Mouse (Mus musculus): ENCODE data around the gene Rspry1. TPM values are rescaled to one million over a fixed set of nuclear protein-coding genes. Genes with fewer than 3 reads are reported as not detected.

The Rspry1 gene
- polyA plus RNA-seq, 1 experiment, result 11.5 TPM

DNA sequence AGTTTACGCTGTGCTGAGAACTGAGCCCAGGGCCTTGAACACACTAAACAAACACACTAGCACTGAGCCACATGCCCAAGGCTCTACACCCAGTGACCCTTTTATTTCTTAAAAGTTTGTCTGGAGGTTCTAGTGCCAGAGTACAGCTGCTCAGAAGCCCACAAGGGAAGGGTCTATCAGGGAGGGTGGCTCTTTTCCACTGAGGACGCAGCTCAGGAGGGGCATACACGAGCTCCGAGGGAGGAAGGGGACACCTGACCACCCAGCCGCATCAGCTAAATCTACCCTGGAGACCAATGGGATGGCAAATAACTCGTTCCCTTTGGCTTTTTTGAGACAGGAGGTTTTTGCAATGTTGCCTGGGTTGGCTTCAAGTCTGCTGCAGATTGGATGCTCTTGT lies 96.2 kb downstream of the Rspry1 start:
- no peaks in the 10 kb centered on the region for H3K4me1 ChIP-seq (ENCODE audit: control insufficient read depth, insufficient read depth, low read length)

DNA sequence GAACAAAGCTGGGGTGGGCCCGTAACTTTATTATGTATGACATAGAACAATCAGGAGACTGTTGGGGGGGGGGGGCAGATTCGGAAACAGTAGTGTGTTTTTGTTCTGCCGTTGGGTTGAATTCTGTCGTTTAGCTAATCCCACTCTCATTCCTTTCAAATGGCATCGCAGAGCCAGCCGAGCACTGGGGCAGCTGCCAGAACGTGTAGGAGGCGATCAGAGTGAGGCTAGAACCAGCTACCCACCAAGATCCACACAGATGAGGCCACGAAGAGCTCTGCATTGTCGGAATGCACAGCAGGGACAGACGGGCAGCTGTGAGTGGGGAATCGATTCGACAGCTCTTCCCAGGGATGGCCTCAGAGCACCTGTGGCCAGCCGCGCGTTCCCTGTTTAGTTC lies 97.6 kb downstream of the Rspry1 start:
- no peak overlapping the region for H3K27ac ChIP-seq (ENCODE audit: insufficient read depth, low read depth, low read length)
- no peak for DNase-seq
- 83% methylated on average over 16 of the region's 16 CpGs for WGBS

More for the DNA sequence above, 96.2 kb downstream of the Rspry1 start:
- Histone ChIP-seq H3K27ac (ENCODE audit: insufficient read depth, low read depth, low read length) (no peak overlapping the region), H3K36me3 (ENCODE audit: control insufficient read depth, insufficient read depth, low read length) (no peaks in the 10 kb centered on the region), H3K4me3 (ENCODE audit: insufficient read depth, low read depth, low read length) (no peak overlapping the region), H3K27me3 (replicated peaks; ENCODE audit: control insufficient read depth, insufficient read depth, low read length) (no peaks in the 10 kb centered on the region)
- TF ChIP-seq POLR2A (IDR thresholded peaks at IDR 0.05; ENCODE audit: low read depth, low read length) (no peak), CTCF (conservative IDR thresholded peaks at IDR 0.05; ENCODE audit: insufficient read depth, insufficient read length, low read depth, low read length) (no peak)
- no peak for DNase-seq
- 87% methylated on average over 6 of the region's 6 CpGs for WGBS

DNA sequence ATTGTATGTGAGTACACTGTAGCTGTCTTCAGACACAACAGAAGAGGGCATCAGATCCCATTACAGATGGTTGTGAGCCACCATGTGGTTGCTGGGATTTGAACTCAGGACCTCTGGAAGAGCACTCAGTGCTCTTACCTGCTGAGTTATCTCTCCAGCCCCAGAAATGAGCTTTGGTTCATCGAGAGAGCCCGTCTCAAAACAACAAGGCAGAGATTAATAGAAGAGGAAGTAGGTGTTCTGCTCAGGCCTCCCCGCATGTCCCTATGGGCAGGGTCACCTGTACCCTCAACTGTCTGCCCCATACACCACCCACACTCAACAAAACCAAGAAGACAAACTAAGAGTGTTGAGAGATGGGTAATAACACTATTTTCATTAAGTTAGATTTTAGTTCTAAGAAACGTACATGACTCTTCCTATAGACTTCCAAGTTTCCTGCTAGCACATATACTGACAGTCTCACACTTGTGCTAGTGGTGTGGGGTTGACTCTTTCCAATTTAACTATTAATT lies 98.7 kb downstream of the Rspry1 start:
- H3K36me3 ChIP-seq (ENCODE audit: control insufficient read depth, insufficient read depth, low read length), result no peaks in the 10 kb centered on the region
- no peaks in the 10 kb centered on the region; the same call in 1 of the 2 replicates for H3K4me1 ChIP-seq (ENCODE audit: control insufficient read depth, insufficient read depth, low read length)
- DNase-seq, result no peak
- no peaks in the 10 kb centered on the region for H3K27me3 ChIP-seq (replicated peaks; ENCODE audit: control insufficient read depth, insufficient read depth, low read length)
- 89% methylated on average over 4 of the region's 4 CpGs for WGBS
- H3K4me3 ChIP-seq (ENCODE audit: insufficient read depth, low read depth, low read length), result no peak overlapping the region
- H3K27ac ChIP-seq (ENCODE audit: insufficient read depth, low read depth, low read length), result no peak overlapping the region
- TF ChIP-seq CTCF (conservative IDR thresholded peaks at IDR 0.05; ENCODE audit: insufficient read depth, insufficient read length, low read depth, low read length) (no peak), POLR2A (IDR thresholded peaks at IDR 0.05; ENCODE audit: low read depth, low read length) (no peak)

More for the DNA sequence above, 97.6 kb downstream of the Rspry1 start:
- no peaks in the 10 kb centered on the region; the same call in 1 of the 2 replicates for H3K4me1 ChIP-seq (ENCODE audit: control insufficient read depth, insufficient read depth, low read length)
- TF ChIP-seq CTCF (conservative IDR thresholded peaks at IDR 0.05; ENCODE audit: insufficient read depth, insufficient read length, low read depth, low read length) (no peak), POLR2A (IDR thresholded peaks at IDR 0.05; ENCODE audit: low read depth, low read length) (no peak)
- H3K36me3 ChIP-seq (ENCODE audit: control insufficient read depth, insufficient read depth, low read length), result no peaks in the 10 kb centered on the region
- no peaks in the 10 kb centered on the region for H3K27me3 ChIP-seq (replicated peaks; ENCODE audit: control insufficient read depth, insufficient read depth, low read length)
- no peak overlapping the region for H3K4me3 ChIP-seq (ENCODE audit: insufficient read depth, low read depth, low read length)

DNA sequence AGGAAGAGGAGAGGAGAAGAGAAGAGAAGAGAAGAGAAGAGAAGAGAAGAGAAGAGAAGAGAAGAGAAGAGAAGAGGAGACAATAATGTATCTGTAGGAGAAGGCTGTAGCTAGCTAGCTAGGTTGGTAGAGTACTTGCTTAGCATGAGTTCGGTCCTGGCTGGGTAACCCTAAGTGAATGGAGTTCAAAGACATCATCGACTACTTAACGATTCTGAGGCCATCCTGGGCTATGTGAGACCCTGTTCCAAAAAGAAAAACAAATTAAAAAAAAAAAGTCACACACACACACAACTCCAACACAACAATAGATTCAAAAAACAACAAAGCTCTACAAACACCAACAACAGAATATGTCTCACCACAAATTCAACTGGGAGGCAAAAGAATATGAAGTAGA lies 100.4 kb downstream of the Rspry1 start:
- WGBS, result 54% methylated on average over 3 of the region's 3 CpGs
- Histone ChIP-seq H3K36me3 (ENCODE audit: control insufficient read depth, insufficient read depth, low read length) (no peaks in the 10 kb centered on the region), H3K4me3 (ENCODE audit: insufficient read depth, low read depth, low read length) (no peak overlapping the region), H3K27me3 (replicated peaks; ENCODE audit: control insufficient read depth, insufficient read depth, low read length) (no peaks in the 10 kb centered on the region), H3K27ac (ENCODE audit: insufficient read depth, low read depth, low read length) (no peak overlapping the region), H3K4me1 (ENCODE audit: control insufficient read depth, insufficient read depth, low read length) (peaks cover 5% of the 10 kb centered on the region)
- DNase-seq, result no peak
- TF ChIP-seq POLR2A (IDR thresholded peaks at IDR 0.05; ENCODE audit: low read depth, low read length) (no peak), CTCF (conservative IDR thresholded peaks at IDR 0.05; ENCODE audit: insufficient read depth, insufficient read length, low read depth, low read length) (no peak)

DNA sequence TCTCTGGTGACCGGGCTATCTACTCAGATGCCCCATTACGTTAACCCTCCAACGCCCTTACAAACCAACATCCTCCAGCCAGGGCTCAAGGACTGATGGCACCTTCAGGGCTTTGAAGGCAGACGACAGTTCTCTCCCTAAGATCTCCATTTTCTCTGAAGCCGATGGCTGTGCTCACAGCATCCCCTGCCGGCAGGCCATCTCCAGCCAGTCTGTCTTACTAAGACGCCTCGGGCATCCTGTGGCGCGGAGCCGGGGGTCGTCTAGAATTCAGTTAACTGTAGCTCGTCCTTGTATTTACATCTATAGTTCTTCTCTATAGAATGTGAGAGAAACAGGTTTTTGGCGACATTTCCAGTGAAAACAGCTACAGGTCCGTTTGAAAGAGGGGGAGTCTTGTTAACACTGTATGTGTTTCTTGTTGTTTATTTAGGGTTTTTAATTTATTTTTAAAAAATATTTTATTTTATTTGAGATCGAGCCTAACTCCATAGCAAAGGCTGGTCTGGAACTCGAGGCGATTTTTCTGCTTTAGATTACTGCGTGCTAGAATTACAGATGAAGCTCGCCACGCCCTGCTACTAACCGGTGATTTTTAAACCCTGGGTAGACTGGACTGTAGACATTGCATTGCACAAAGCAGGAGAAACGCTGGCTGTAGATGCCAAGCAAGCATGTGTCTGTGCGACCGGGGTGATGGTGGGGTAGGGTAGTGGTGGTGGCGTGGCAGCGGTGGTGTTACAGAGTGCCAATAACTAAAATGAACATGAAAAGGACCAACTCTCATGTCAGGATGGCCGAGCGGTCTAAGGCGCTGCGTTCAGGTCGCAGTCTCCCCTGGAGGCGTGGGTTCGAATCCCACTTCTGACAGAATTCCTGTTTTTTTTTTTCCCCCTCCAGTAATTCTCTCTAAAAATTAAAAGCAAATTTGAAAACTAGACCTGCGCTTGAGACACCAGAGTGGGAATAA lies 101.4 kb downstream of the Rspry1 start:
- WGBS, result under 1% methylated on average over 35 of the region's 35 CpGs
- Histone ChIP-seq H3K27me3 (replicated peaks; ENCODE audit: control insufficient read depth, insufficient read depth, low read length) (no peaks in the 10 kb centered on the region), H3K4me3 (ENCODE audit: insufficient read depth, low read depth, low read length) (peak overlapping the region; percentile 62), H3K36me3 (ENCODE audit: control insufficient read depth, insufficient read depth, low read length) (no peaks in the 10 kb centered on the region), H3K27ac (ENCODE audit: insufficient read depth, low read depth, low read length) (no peak overlapping the region), H3K4me1 (ENCODE audit: control insufficient read depth, insufficient read depth, low read length) (peaks cover 11% of the 10 kb centered on the region)
- DNase-seq, result peak; percentile 89
- TF ChIP-seq POLR2A (IDR thresholded peaks at IDR 0.05; ENCODE audit: low read depth, low read length) (no peak), CTCF (conservative IDR thresholded peaks at IDR 0.05; ENCODE audit: insufficient read depth, insufficient read length, low read depth, low read length) (peak; percentile 91)

DNA sequence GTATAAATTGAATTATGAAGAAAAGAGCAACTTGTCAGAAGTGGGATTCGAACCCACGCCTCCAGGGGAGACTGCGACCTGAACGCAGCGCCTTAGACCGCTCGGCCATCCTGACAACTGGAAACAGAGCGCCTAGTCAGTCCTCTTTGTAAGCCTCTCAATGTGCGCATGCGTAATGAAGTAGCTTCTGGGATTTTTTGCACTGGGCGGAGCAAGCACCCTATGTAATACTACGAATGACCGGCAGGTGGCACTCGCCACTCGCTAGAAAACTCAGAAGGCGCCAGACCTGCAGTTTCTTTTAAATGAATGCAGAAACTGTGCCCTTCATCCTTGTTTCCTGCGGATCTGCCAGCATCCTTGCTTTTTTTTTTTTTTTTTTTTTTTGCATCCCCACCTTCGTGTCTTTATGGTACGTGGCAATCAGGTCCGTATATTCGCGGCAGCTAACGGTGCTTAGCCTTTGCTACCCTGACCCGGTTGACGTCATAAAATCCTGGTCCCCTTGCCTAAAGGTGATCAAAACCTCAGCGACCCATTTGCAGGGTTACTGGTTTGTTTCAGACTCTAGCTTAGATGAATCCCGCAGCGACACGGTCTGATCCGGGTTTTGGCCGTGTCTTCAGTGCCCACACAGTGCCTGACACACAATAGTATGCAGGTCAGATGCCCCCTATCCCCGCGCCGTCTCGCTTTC lies 102.4 kb downstream of the Rspry1 start:
- no peak overlapping the region for H3K27ac ChIP-seq (ENCODE audit: insufficient read depth, low read depth, low read length)
- no peaks in the 10 kb centered on the region for H3K36me3 ChIP-seq (ENCODE audit: control insufficient read depth, insufficient read depth, low read length)
- 2% methylated on average over 35 of the region's 35 CpGs for WGBS
- no peaks in the 10 kb centered on the region for H3K27me3 ChIP-seq (replicated peaks; ENCODE audit: control insufficient read depth, insufficient read depth, low read length)
- H3K4me3 ChIP-seq (ENCODE audit: insufficient read depth, low read depth, low read length), result peak overlapping the region; percentile 27
- peaks cover 11% of the 10 kb centered on the region for H3K4me1 ChIP-seq (ENCODE audit: control insufficient read depth, insufficient read depth, low read length)
- TF ChIP-seq POLR2A (IDR thresholded peaks at IDR 0.05; ENCODE audit: low read depth, low read length) (no peak), CTCF (conservative IDR thresholded peaks at IDR 0.05; ENCODE audit: insufficient read depth, insufficient read length, low read depth, low read length) (peak; percentile 91)
- peak; percentile 98 for DNase-seq

DNA sequence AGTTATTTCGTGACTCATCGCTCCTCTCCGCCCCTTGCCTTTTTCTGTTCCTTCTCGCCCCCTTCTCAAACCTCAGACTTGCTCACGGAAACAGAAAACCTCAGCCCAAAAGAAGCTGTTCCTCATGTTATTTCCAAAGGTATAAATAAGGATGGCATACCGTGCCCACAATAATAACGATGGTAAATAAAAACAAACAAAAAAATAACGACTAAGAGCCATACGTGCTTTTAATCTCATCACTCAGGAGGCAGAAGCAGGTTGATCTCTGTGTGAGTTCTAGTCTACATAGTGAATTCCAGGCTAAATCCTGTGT lies 102.9 kb downstream of the Rspry1 start:
- Histone ChIP-seq H3K4me1 (ENCODE audit: control insufficient read depth, insufficient read depth, low read length) (peaks cover 11% of the 10 kb centered on the region), H3K27me3 (replicated peaks; ENCODE audit: control insufficient read depth, insufficient read depth, low read length) (no peaks in the 10 kb centered on the region), H3K4me3 (ENCODE audit: insufficient read depth, low read depth, low read length) (peak overlapping the region; percentile 27), H3K27ac (ENCODE audit: insufficient read depth, low read depth, low read length) (no peak overlapping the region), H3K36me3 (ENCODE audit: control insufficient read depth, insufficient read depth, low read length) (no peaks in the 10 kb centered on the region)
- 25% methylated on average over 9 of the region's 9 CpGs for WGBS
- TF ChIP-seq CTCF (conservative IDR thresholded peaks at IDR 0.05; ENCODE audit: insufficient read depth, insufficient read length, low read depth, low read length), result no peak
- no peak for TF ChIP-seq POLR2A (IDR thresholded peaks at IDR 0.05; ENCODE audit: low read depth, low read length)
- no peak for DNase-seq
